Mouse (Mus musculus) CH12.LX (cell line): ENCODE measurements around the gene Med19.

Source experiments
- CHD2 ChIP-seq: IDR thresholded peaks from 2 replicates; pipeline ENCODE4 v1.6.1; 2011; ENCODE audit warnings: low read length, improper control_type of control experiment
- CTCF ChIP-seq, 2 experiments: IDR thresholded peaks in 1 of 2; conservative IDR thresholded peaks in 1 of 2; 2 replicates each; pipeline ENCODE4 v1.5.1; 2011 to 2012; ENCODE audit warnings: low read depth in 2 of 2, low read length in 2 of 2, improper control_type of control experiment in 1 of 2, inconsistent platforms in 1 of 2, mild to moderate bottlenecking in 1 of 2, moderate library complexity in 1 of 2
- E2F4 ChIP-seq: IDR thresholded peaks from 2 replicates; pipeline ENCODE4 v1.6.1; 2011; ENCODE audit warnings: low read depth, low read length, improper control_type of control experiment; ENCODE audit not compliant: insufficient replicate concordance
- MEF2A ChIP-seq: IDR thresholded peaks from 2 replicates; pipeline ENCODE4 v1.6.1; 2014; ENCODE audit warnings: low read depth, mild to moderate bottlenecking, inconsistent platforms, low read length, improper control_type of control experiment, borderline replicate concordance
- POLR2A ChIP-seq: IDR thresholded peaks from 2 replicates; pipeline ENCODE4 v1.6.1; 2011; ENCODE audit warnings: low read depth, mild to moderate bottlenecking, improper control_type of control experiment, low read length
- POLR2AphosphoS2 ChIP-seq: IDR thresholded peaks from 2 replicates; pipeline ENCODE4 v1.6.1; 2011; ENCODE audit warnings: low read depth, low read length, improper control_type of control experiment
- ZC3H11A ChIP-seq: IDR thresholded peaks from 2 replicates; pipeline ENCODE4 v1.6.1; 2012; ENCODE audit warnings: low read depth, mild to moderate bottlenecking, inconsistent platforms, low read length, improper control_type of control experiment

DNA sequence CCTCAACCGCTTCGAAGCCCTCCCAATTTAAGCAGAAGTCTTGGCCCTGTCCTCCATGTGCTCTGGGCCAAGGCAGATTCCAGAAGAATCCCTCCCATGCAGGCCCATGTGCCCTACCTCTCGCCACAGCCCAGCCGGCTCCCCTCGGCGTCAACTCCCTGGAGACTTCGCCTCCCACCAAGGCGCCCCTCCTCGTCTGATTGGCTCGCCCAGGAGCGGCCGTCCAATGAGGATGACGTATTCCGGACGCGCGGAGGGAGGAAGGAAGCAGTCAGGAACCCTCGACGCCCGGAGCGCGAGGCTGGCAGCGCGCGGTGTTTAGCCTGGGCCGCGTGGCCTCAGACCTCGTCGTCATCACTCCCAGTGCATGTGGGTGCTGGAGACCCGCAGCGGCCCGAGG, 19.4 kb upstream of the Med19 start, which contains the start of gene Btbd18:
- TF ChIP-seq POLR2A, result no peak
- TF ChIP-seq CTCF (conservative IDR thresholded peaks at IDR 0.05 in 1 of 2, IDR thresholded peaks at IDR 0.05 in 1 of 2; ENCODE audit: low read depth in 2 of 2, low read length in 2 of 2), result no peak
- no peak for TF ChIP-seq ZC3H11A
- TF ChIP-seq CHD2, result no peak
- TF ChIP-seq POLR2AphosphoS2, result no peak
- TF ChIP-seq E2F4, result no peak
- TF ChIP-seq MEF2A, result no peak
